Mouse (Mus musculus) spleen, adult 2 months (tissue): Measurements from ENCODE around the gene Smarca4. TPM values are rescaled to one million over a fixed set of nuclear protein-coding genes. Genes with fewer than 3 reads are reported as not detected.

Experiments used
- DNase-seq, 2 experiments: peaks; one replicate each; pipeline versions ENCODE4 v3.0.0 to v3.0.0-alpha.2; 2012 to 2021; ENCODE audit warnings: low spot score in 2 of 2, low read depth in 1 of 2
- H3K27ac ChIP-seq: fragments of 200-500 bp; 2 replicates; pipeline ENCODE4 v1.5.1; 2012; ENCODE audit warnings: low read length, inconsistent platforms; ENCODE audit not compliant: insufficient read depth
- H3K27me3 ChIP-seq: fragments of 200-500 bp; 2 replicates; pipeline ENCODE4 v1.6.1; 2012; ENCODE audit warnings: mild to moderate bottlenecking, moderate library complexity, low read length, inconsistent platforms; ENCODE audit not compliant: control insufficient read depth, insufficient read depth
- H3K36me3 ChIP-seq: fragments of 200-500 bp; 2 replicates; pipeline ENCODE4 v1.6.1; 2012; ENCODE audit warnings: mild to moderate bottlenecking, low read length, inconsistent platforms; ENCODE audit not compliant: control insufficient read depth, insufficient read depth
- H3K4me1 ChIP-seq: fragments of 200-500 bp; 2 replicates; pipeline ENCODE4 v1.6.1; 2011; ENCODE audit warnings: inconsistent platforms; ENCODE audit not compliant: control insufficient read depth, insufficient read depth, insufficient read length
- H3K4me3 ChIP-seq: fragments of 200-500 bp; 2 replicates; pipeline ENCODE4 v1.5.1; 2011; ENCODE audit warnings: mild to moderate bottlenecking, inconsistent platforms; ENCODE audit not compliant: insufficient read depth, insufficient read length; ENCODE audit errors: extremely low read depth
- CTCF ChIP-seq: fragments of 200-500 bp; IDR thresholded peaks from 2 replicates; pipeline ENCODE4 v1.5.1; 2011; ENCODE audit warnings: mild to moderate bottlenecking, inconsistent platforms; ENCODE audit not compliant: insufficient read depth, insufficient read length, insufficient replicate concordance; ENCODE audit errors: extremely low read depth
- POLR2A ChIP-seq: fragments of 200-500 bp; IDR thresholded peaks from 2 replicates; pipeline ENCODE4 v1.6.1; 2011; ENCODE audit warnings: low read depth, low read length, inconsistent platforms
- WGBS: fragments of 180-500 bp; shearing (Covaris S2); methylation state at CpG from one replicate; pipeline ENCODE4 v1.1.7; 2018; 5-methylcytosine and 5-hydroxymethylcytosine counted together
- polyA plus RNA-seq: library from polyadenylated mRNA; depleted of rRNA; stranded (reverse); fragments of >200 nt; gene quantifications from 2 replicates; pipeline ENCODE4 v1.2.3, GENCODE M21; 2012

The Smarca4 gene
- polyA plus RNA-seq, 1 experiment, result 30.2 TPM

DNA sequence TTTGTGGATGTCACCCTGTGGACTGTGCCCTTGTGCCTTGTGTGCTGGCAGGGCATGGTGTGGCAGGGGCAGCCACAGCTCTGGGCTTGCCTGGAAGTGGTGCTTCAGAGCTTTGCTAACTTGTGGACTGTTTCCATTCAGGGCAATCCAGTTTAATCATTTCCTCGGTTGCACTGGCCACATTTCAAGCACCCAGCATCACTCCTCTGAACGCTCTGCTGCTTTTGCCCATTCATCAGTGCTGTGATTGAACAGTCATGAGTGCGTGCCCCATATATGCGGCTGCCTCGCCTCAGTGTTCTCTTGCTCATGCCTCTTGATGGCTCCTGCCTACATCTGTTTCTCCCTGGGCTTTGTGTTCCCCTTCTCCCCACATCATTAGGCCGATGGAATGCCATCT is 31.8 kb downstream of the Smarca4 start:
- H3K36me3 ChIP-seq, result peaks cover 35% of the 10 kb centered on the region
- 95% methylated on average over 6 of the region's 6 CpGs for WGBS
- no peak for DNase-seq
- TF ChIP-seq POLR2A (no peak), CTCF (no peak)
- no peak overlapping the region for H3K27ac ChIP-seq
- no peak overlapping the region for H3K4me3 ChIP-seq
- no peaks in the 10 kb centered on the region for H3K27me3 ChIP-seq
- no peaks in the 10 kb centered on the region for H3K4me1 ChIP-seq

DNA sequence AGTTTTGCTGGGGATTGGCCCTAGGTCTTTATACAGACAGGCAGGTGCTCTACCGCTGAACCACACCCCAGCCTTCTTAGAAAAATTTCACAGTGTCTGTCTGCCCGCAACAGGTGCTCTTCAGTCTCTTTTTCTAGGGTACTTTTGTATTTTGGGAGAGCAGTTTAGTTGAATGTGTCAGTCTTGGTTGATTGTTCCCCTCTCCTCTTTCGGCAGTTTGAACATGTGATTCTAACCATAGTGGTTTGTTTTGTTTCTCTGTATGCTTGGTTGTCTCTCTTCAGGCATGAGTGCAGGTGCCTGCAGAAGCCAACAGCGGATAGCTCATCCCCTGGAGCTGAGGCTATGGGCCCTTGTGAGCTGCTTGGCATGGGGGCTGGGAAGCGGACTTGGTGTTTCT is 36.3 kb downstream of the Smarca4 start:
- no peak for DNase-seq
- Histone ChIP-seq H3K4me1 (no peaks in the 10 kb centered on the region), H3K27me3 (no peaks in the 10 kb centered on the region), H3K27ac (0 out of 2 replicates have a peak overlapping the region, but pooled peaks have one; percentile 35), H3K36me3 (peaks cover 21% of the 10 kb centered on the region), H3K4me3 (no peak overlapping the region)
- TF ChIP-seq CTCF (no peak), POLR2A (no peak)
- WGBS, result 66% methylated on average over 5 of the region's 5 CpGs

DNA sequence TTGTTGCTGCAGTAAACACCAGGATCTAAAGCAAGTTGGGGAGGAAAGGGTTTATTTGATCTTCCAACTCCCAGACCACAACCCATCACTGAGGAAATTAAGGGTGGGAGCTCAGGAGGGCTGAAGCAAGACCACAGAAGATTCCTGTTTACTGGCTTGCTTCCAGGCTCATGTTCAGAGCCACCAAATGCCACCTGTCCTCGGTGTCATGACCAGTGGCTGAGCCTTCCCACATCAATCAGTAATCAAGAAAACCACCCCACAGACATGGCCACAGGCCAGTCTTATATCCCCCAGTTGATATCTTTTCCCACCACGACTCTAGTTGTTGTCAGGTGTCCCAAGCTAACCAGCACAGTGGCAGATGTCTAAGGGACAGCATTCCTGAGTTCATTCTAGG is 37.3 kb downstream of the Smarca4 start:
- DNase-seq, result no peak
- peaks cover 15% of the 10 kb centered on the region for H3K36me3 ChIP-seq
- 55% methylated on average over 2 of the region's 2 CpGs for WGBS
- no peak overlapping the region for H3K4me3 ChIP-seq
- TF ChIP-seq POLR2A (no peak), CTCF (no peak)
- H3K27me3 ChIP-seq, result no peaks in the 10 kb centered on the region
- H3K27ac ChIP-seq, result no peak overlapping the region
- no peaks in the 10 kb centered on the region for H3K4me1 ChIP-seq

DNA sequence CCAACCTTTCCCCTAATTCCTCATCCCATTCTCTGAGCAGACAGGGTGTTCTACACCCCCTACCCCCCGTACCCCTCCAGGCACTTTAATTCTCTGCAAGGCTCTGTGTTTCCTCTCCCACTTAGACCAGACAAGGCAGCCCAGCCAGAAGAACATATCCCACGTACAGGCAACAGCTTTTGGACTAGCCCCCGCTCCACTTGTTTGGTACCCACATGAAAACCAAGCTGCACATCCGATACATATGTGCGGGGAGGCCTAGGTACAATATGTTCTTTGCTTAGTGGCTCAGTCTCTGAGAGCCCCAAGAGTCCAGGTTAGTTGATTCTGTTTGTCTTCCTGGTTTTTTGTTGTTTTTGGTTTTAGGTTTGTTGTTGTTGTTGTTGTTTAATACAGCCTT is 46.1 kb downstream of the Smarca4 start:
- TF ChIP-seq POLR2A, result no peak
- TF ChIP-seq CTCF, result no peak
- Histone ChIP-seq H3K27ac (no peak overlapping the region), H3K4me3 (no peak overlapping the region), H3K27me3 (no peaks in the 10 kb centered on the region), H3K36me3 (peaks cover 63% of the 10 kb centered on the region), H3K4me1 (no peaks in the 10 kb centered on the region)
- WGBS, result 91% methylated on average over 5 of the region's 5 CpGs
- no peak for DNase-seq

DNA sequence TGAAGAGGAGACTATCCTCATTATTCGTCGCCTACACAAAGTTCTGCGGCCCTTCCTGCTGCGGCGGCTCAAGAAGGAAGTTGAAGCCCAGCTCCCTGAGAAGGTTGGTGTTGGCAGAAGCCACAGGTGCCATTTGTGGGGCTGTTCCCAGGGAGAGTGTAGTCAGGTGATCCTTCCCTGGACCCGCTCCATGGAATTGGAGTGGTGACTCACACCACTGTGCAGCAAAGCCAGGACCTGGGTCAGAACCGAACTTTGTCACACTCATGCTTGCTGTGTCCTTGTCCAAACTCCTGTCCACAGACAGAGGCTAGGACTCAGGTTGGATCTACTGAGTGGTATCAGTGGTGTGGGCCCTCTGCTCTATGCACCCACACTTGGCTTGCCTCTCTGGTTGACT is 53.0 kb downstream of the Smarca4 start:
- peaks cover 80% of the 10 kb centered on the region for H3K36me3 ChIP-seq
- no peak overlapping the region for H3K27ac ChIP-seq
- no peak for DNase-seq
- H3K4me1 ChIP-seq, result no peaks in the 10 kb centered on the region
- TF ChIP-seq CTCF (no peak), POLR2A (no peak)
- WGBS, result 98% methylated on average over 7 of the region's 7 CpGs
- no peaks in the 10 kb centered on the region for H3K27me3 ChIP-seq
- H3K4me3 ChIP-seq, result no peak overlapping the region

DNA sequence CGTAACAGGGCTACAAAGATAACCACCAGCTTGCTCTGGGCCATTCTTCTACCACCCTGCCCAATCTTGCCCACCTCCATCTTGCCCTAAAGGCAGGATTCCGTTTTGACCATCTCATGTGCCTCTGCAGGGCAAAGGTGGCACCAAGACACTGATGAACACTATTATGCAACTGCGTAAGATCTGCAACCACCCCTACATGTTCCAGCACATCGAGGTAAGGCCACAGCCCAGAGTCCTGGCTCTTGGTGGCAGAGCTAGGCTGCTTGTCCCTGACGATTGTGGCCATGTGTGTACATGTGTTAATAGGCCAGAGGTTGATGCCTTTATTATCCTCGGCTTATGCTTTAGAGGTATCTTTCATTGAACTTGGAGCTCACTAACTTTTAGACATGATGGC is 54.4 kb downstream of the Smarca4 start:
- H3K4me1 ChIP-seq, result no peaks in the 10 kb centered on the region

DNA sequence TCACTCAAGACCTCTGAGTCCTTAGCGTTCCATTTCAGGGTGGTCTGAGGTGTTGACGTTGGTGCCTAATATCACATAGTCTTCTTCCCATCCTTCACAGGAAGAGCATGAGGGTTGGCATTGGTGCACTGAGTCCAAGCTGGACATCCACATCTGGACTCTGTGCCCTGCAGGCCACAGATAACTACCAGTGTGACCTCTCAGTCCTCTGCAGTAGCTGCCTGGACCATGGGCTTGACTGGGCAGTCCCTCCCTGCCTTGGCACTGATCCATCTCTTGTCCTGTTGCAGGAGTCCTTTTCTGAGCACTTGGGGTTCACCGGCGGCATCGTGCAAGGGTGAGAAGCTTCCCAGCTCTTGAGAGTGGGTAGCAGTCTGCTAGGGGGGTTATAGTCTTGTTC is 55.8 kb downstream of the Smarca4 start:
- Histone ChIP-seq H3K36me3 (peaks cover 75% of the 10 kb centered on the region), H3K4me1 (no peaks in the 10 kb centered on the region), H3K27me3 (no peaks in the 10 kb centered on the region), H3K4me3 (no peak overlapping the region), H3K27ac (no peak overlapping the region)
- 96% methylated on average over 5 of the region's 5 CpGs for WGBS
- TF ChIP-seq CTCF, result no peak
- no peak for TF ChIP-seq POLR2A
- no peak for DNase-seq

More for the DNA sequence above, 54.4 kb downstream of the Smarca4 start:
- WGBS, result 89% methylated on average over 6 of the region's 6 CpGs
- Histone ChIP-seq H3K27ac (no peak overlapping the region), H3K4me3 (no peak overlapping the region), H3K36me3 (peaks cover 76% of the 10 kb centered on the region), H3K27me3 (no peaks in the 10 kb centered on the region)
- TF ChIP-seq CTCF (no peak), POLR2A (no peak)
- no peak for DNase-seq

DNA sequence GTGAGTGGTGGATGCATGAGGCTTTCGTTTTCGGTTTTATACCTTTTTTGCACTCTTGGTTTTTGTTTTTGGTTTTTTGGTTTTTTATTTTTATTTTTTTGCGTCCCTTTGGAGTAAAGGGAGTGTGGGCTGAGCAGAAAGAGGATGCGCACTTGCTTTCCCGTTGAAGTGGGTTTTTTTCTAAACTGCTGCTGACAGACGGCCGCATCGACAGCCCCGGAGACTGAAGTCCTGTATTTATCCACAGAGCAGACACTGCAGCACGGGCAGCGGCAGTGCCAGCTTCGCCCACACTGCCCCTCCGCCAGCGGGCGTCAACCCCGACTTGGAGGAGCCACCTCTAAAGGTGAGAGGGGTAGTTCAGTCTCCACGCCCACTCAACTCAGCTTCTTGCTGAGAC is 61.7 kb downstream of the Smarca4 start:
- Histone ChIP-seq H3K27ac (no peak overlapping the region), H3K27me3 (no peaks in the 10 kb centered on the region), H3K36me3 (peaks cover 64% of the 10 kb centered on the region), H3K4me3 (no peak overlapping the region), H3K4me1 (no peaks in the 10 kb centered on the region)
- no peak for DNase-seq
- 96% methylated on average over 17 of the region's 17 CpGs for WGBS
- TF ChIP-seq POLR2A, result no peak
- TF ChIP-seq CTCF, result no peak
